14 mouse cellular contexts compared by ENCODE assay signal in the genomic region with DNA sequence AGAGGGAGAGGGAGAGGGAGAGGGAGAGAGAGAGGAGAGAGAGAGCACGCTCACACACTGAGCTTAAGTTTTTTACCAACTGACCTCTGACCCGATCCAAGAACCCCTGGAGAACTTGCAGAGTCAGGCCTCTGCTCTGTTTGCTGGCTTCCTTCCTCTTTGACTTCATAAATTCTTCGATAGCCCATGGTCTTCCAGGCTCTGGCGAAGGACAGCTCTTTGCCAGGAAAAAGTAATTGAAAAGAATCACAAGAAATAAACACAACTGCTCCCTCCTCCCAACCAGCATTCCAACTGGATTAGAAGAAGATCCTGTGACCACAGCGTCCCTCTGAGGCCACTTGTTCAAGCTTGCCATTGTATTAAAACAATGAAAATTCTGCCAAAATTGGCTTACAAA.
A peak's percentile ranks its signal among the peaks of the same experiment; 100 is the strongest.
DNase-seq lines count a peak whose midpoint lies in the region; ATAC-seq and TF ChIP-seq lines count a peak whose summit lies in the region.
"Had no signal": no experiment of that assay in that cellular context is flagged by ENCODE, and none has a peak within 500 bp of the region (broad histone marks: within the 10 kb centered on the region; RNA-seq: fewer than 3 reads in every experiment).

No protein-coding gene starts in this region.

- H3K36me3 ChIP-seq in limb, embryonic 14.5 days (ENCODE audit: control insufficient read depth, insufficient read depth, low read length) = no peaks in the 10 kb centered on the region
- no peaks in the 10 kb centered on the region for H3K36me3 ChIP-seq in limb, embryonic 10.5 days
- no peaks in the 10 kb centered on the region for H3K36me3 ChIP-seq in forebrain, embryonic 15.5 days
- H3K36me3 ChIP-seq: embryonic facial prominence, embryonic 15.5 days had no signal

- DNase-seq in heart, adult 18-20 months = peak; percentile 5 to 26
- DNase-seq in heart, postnatal 4 days = no peak
- peak; percentile 64 for DNase-seq in limb, embryonic 14.5 days (ENCODE audit: low spot score)
- DNase-seq in limb, embryonic 10.5 days (ENCODE audit: low spot score) = no peak
- peak; percentile 50 for DNase-seq in embryo, embryonic 10.5 days (ENCODE audit: low spot score)
- DNase-seq in lung, postnatal 10 days = peak; percentile 46
- no peak for DNase-seq in cerebellum, adult 11-12 months
- DNase-seq: adrenal gland, postnatal 36 days; cerebellum, adult 2 months; layer of hippocampus, adult 9-11 months; thymus, postnatal 36 days had no signal

- no peak overlapping the region for H3K4me2 ChIP-seq in limb, embryonic 14.5 days (replicated peaks; ENCODE audit: low read depth, low read length, severe bottlenecking)
- H3K4me2 ChIP-seq in forebrain, embryonic 15.5 days (replicated peaks) = no peak overlapping the region
- H3K4me2 ChIP-seq: embryonic facial prominence, embryonic 15.5 days had no signal

- H3K27ac ChIP-seq in limb, embryonic 14.5 days (replicated peaks; ENCODE audit: low read depth, low read length) = no peak overlapping the region
- no peak overlapping the region for H3K27ac ChIP-seq in limb, embryonic 10.5 days
- no peak overlapping the region for H3K27ac ChIP-seq in forebrain, embryonic 15.5 days (replicated peaks)
- H3K27ac ChIP-seq: embryonic facial prominence, embryonic 15.5 days had no signal

- no peak for ATAC-seq in limb, embryonic 14.5 days (ENCODE audit: low FRiP score, low read depth)
- no peak for ATAC-seq in forebrain, embryonic 15.5 days (replicated peaks)
- ATAC-seq: CD4-positive, CD25-positive, alpha-beta regulatory T cell, adult 4 months had no signal

- TF ChIP-seq POLR2A in limb, embryonic 14.5 days (IDR thresholded peaks at IDR 0.05; ENCODE audit: borderline replicate concordance, extremely low read depth, insufficient read depth, insufficient read length) = no peak

- no peaks in the 10 kb centered on the region for H3K27me3 ChIP-seq in limb, embryonic 14.5 days (ENCODE audit: control insufficient read depth, insufficient read depth, low read length)
- peaks cover 18% of the 10 kb centered on the region for H3K27me3 ChIP-seq in limb, embryonic 10.5 days (ENCODE audit: low read depth, poor library complexity, severe bottlenecking)
- H3K27me3 ChIP-seq in forebrain, embryonic 15.5 days = no peaks in the 10 kb centered on the region
- H3K27me3 ChIP-seq: embryonic facial prominence, embryonic 15.5 days had no signal

- H3K9ac ChIP-seq in limb, embryonic 14.5 days (ENCODE audit: low read depth, low read length, severe bottlenecking) = no peak overlapping the region
- no peak overlapping the region for H3K9ac ChIP-seq in forebrain, embryonic 15.5 days (replicated peaks)
- H3K9ac ChIP-seq: embryonic facial prominence, embryonic 15.5 days had no signal

- H3K4me1 ChIP-seq in limb, embryonic 14.5 days (ENCODE audit: control insufficient read depth, insufficient read depth, low read length) = peaks cover 2% of the 10 kb centered on the region
- H3K4me1 ChIP-seq in limb, embryonic 10.5 days = peaks cover 58% of the 10 kb centered on the region
- H3K4me1 ChIP-seq in forebrain, embryonic 15.5 days = peaks cover 26% of the 10 kb centered on the region

- no peaks in the 10 kb centered on the region for H3K9me3 ChIP-seq in limb, embryonic 14.5 days (ENCODE audit: control insufficient read depth, low read length)
- H3K9me3 ChIP-seq in limb, embryonic 10.5 days (replicated peaks) = no peaks in the 10 kb centered on the region
- H3K9me3 ChIP-seq in forebrain, embryonic 15.5 days = no peaks in the 10 kb centered on the region
- H3K9me3 ChIP-seq: embryonic facial prominence, embryonic 15.5 days had no signal

- WGBS in limb, embryonic 14.5 days = 9% methylated on average over 5 of the region's 5 CpGs
- 29% methylated on average over 5 of the region's 5 CpGs for WGBS in limb, embryonic 10.5 days
- 19% methylated on average over 5 of the region's 5 CpGs for WGBS in forebrain, embryonic 15.5 days

- no peak overlapping the region for H3K4me3 ChIP-seq in limb, embryonic 14.5 days (replicated peaks; ENCODE audit: low read length)
- H3K4me3 ChIP-seq in limb, embryonic 10.5 days = no peak overlapping the region
- no peak overlapping the region for H3K4me3 ChIP-seq in forebrain, embryonic 15.5 days
- H3K4me3 ChIP-seq: embryonic facial prominence, embryonic 15.5 days had no signal

Comparison
In these comparisons a context has a peak if more than half of its experiments do, and no peak if none do; other contexts are left out.
1. DNase-seq: peak in heart, adult 18-20 months (2 of 2), limb, embryonic 14.5 days (single experiment), embryo, embryonic 10.5 days (single experiment) and lung, postnatal 10 days (single experiment); none in heart, postnatal 4 days (single experiment), limb, embryonic 10.5 days (single experiment) and cerebellum, adult 11-12 months (single experiment).